Mouse (Mus musculus): ENCODE results near the gene Otulin.

The Otulin gene

GRCm38 (mm10) chr15:27613255-27613654 is 17.2 kb downstream of the Otulin start:
- DNase-seq (ENCODE audit: low read depth, low spot score) = no peak

GRCm38 (mm10) chr15:27612533-27613221 is 17.8 kb downstream of the Otulin start:
- peak; percentile 94 for DNase-seq (ENCODE audit: low read depth, low spot score)

- no peak for DNase-seq (ENCODE audit: low read depth, low spot score)
Observed at GRCm38 (mm10) chr15:27609554-27609953, 20.9 kb downstream of the Otulin start.

- DNase-seq (ENCODE audit: low read depth, low spot score) = no peak
Observed at GRCm38 (mm10) chr15:27605252-27605651, 25.2 kb downstream of the Otulin start.

GRCm38 (mm10) chr15:27604558-27604957 is 25.9 kb downstream of the Otulin start:
- DNase-seq (ENCODE audit: low read depth, low spot score) = no peak

GRCm38 (mm10) chr15:27600524-27600923 is 30.0 kb downstream of the Otulin start:
- DNase-seq (ENCODE audit: low read depth, low spot score) = no peak

GRCm38 (mm10) chr15:27598786-27599385 is 31.6 kb downstream of the Otulin start:
- DNase-seq (ENCODE audit: low read depth, low spot score) = no peak

GRCm38 (mm10) chr15:27597516-27597915 is 33.0 kb downstream of the Otulin start:
- no peak for DNase-seq (ENCODE audit: low read depth, low spot score)

- peak; percentile 91 for DNase-seq (ENCODE audit: low read depth, low spot score)
Observed at GRCm38 (mm10) chr15:27596463-27597140, 33.9 kb downstream of the Otulin start.

- DNase-seq (ENCODE audit: low read depth, low spot score) = peak; percentile 76
Observed at GRCm38 (mm10) chr15:27595560-27595959, 34.9 kb downstream of the Otulin start.

GRCm38 (mm10) chr15:27594973-27595372 is 35.5 kb downstream of the Otulin start:
- DNase-seq (ENCODE audit: low read depth, low spot score) = no peak

- peak; percentile 65 for DNase-seq (ENCODE audit: low read depth, low spot score)
Observed at GRCm38 (mm10) chr15:27593717-27594116, 36.8 kb downstream of the Otulin start.

- DNase-seq (ENCODE audit: low read depth, low spot score) = no peak
Observed at GRCm38 (mm10) chr15:27592620-27593320, 37.7 kb downstream of the Otulin start.

- no peak for DNase-seq (ENCODE audit: low read depth, low spot score)
Observed at GRCm38 (mm10) chr15:27590812-27591211, 39.7 kb downstream of the Otulin start.

- DNase-seq (ENCODE audit: low read depth, low spot score) = no peak
Observed at GRCm38 (mm10) chr15:27588087-27588826, 42.2 kb downstream of the Otulin start.

GRCm38 (mm10) chr15:27586093-27586480 is 44.4 kb downstream of the Otulin start:
- no peak for DNase-seq (ENCODE audit: low read depth, low spot score)

GRCm38 (mm10) chr15:27585466-27586092 is 44.9 kb downstream of the Otulin start:
- DNase-seq (ENCODE audit: low read depth, low spot score) = no peak

GRCm38 (mm10) chr15:27583620-27584019 is 46.9 kb downstream of the Otulin start:
- DNase-seq (ENCODE audit: low read depth, low spot score) = peak; percentile 59

- peak; percentile 91 for DNase-seq (ENCODE audit: low read depth, low spot score)
Observed at GRCm38 (mm10) chr15:27583042-27583441, 47.5 kb downstream of the Otulin start.

- no peak for DNase-seq (ENCODE audit: low read depth, low spot score)
Observed at GRCm38 (mm10) chr15:27582428-27582827, 48.1 kb downstream of the Otulin start.

GRCm38 (mm10) chr15:27581640-27582039 is 48.9 kb downstream of the Otulin start:
- DNase-seq (ENCODE audit: low read depth, low spot score) = peak; percentile 89
